Mouse (Mus musculus): Measurements from ENCODE around the gene Nrcam.

Nrcam gene

DNA sequence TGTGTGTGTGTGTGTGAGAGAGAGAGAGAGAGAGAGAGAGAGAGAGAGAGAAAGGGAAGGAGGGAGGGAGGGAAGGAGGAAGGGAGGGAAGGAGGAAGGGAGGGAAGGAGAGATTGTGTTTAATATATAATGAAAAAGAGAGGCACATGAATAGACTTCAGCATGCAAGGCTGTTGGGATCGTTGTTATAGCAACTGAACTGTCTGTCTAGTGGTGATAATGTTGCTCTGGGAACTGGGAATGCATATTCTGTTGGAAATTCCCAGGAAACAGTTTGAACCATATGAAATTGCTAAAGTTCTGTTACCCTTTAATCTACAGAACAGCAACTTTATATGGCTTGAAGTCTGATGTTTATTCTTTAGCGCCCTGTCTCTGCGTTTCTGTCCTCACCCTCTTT, 104.0 kb downstream of the Nrcam start:
- no peak for DNase-seq (ENCODE audit: inconsistent ontology term)

- peak; percentile 72 for DNase-seq (ENCODE audit: inconsistent ontology term)
These were observed 108.6 kb downstream of the Nrcam start for GRCm38 (mm10) chr12:44437046-44437827.

DNA sequence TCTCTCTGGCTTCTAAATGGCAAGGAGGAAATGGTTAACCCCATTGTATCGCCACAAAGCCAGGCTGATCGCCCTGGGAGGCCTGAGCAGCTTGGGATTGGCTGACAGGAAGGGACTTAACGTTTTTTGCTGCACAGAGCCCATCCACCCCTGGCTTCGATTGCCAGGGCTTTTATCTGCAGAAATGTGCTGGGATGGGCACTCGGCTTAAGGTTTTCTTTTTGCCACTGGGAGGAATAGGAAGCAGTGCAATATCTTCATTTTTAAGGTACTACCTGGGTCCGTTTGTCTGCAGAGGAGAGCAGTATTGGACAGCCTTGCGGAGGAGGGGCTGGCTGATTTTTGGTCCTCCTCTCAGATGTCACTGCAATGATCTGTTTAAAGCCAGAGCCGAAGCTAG, 110.2 kb downstream of the Nrcam start:
- DNase-seq (ENCODE audit: inconsistent ontology term) = no peak

DNA sequence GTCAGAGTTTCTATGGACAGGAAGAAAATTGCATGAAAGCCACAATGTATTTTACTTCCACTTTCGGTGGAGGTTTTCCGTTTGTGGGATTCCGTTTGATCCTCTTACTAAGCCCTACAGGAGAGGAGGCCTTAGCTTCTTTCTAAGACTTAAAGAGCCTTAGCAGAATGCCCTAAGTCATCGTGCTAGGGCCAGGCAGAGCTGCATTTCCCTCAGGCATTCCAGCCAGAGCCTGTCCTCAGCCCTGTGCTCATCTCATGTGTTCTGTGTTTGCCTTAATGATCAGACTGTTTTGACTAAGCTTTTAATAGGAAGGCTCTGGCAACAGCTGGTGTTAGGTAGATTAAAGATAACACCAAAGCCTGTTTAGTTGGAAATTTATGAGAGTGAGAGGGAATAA, 111.5 kb downstream of the Nrcam start:
- peak; percentile 36 for DNase-seq (ENCODE audit: inconsistent ontology term)

- no peak for DNase-seq (ENCODE audit: inconsistent ontology term)
These were observed 122.2 kb downstream of the Nrcam start for GRCm38 (mm10) chr12:44450930-44451329.

GRCm38 (mm10) chr12:44451742-44452141, 123.1 kb downstream of the Nrcam start:
- DNase-seq (ENCODE audit: inconsistent ontology term) = no peak

DNA sequence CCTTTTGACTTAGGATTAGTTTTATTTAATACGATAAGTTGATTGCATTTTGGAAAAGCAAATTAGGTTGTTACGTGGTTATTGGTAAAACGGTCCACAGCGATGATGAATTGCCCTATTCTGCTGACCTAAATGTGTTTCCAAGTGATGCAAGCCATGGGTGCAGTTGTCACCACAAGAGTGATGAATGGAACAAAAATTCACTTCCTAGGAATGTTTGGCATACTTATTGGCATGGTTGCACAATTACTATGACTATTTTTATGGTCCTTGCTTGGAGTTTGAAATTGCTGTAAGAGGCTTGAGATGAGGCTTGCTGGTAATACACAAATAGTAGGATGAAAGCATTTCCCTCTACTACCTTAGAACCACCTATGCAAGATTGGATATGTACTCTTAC, 125.1 kb downstream of the Nrcam start:
- DNase-seq (ENCODE audit: inconsistent ontology term) = peak; percentile 82

GRCm38 (mm10) chr12:44457961-44458360, 129.3 kb downstream of the Nrcam start:
- peak; percentile 93 for DNase-seq (ENCODE audit: inconsistent ontology term)

DNA sequence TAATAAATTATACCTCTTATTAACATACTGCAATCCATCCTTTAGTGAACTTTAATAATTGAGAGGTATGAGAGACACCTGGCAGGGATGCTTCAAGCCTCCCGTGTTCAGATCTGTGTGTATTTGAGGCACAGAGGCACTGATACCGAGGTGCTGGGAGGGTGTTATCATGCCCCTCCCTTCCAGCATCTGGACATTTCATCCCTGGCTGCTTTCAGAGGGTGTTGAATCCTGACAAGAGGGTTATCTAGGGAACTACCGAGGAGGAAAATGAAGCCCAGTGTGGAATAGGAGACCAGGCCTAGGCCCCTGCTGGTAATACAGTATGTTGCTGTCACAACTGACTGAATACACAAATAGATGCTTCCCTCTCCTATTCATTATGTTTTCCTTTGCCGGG, 133.8 kb downstream of the Nrcam start:
- no peak for DNase-seq (ENCODE audit: inconsistent ontology term)

DNA sequence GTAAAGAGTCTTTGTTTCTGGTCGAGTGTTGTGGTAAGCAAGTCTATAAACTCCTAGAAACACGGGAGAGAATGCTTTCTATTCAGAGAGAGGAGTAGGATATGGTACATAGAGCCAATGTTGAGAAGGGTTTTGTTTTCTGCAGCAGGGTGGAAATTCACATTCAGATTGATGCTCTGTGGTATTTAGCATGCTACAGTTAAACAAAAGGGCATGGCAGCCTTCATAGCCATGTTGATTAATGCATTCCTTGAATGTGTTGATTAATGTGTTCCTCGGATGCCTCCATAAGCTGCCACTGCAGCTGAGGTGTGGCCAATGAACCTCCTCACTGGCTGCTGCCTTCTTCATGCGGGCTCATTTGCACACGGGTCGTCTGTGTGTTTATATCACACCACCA, 134.3 kb downstream of the Nrcam start:
- peak; percentile 58 for DNase-seq (ENCODE audit: inconsistent ontology term)

- DNase-seq (ENCODE audit: inconsistent ontology term) = no peak
These were observed 142.4 kb downstream of the Nrcam start for GRCm38 (mm10) chr12:44471073-44471472.

GRCm38 (mm10) chr12:44475355-44475754, 146.7 kb downstream of the Nrcam start:
- DNase-seq (ENCODE audit: inconsistent ontology term) = no peak

GRCm38 (mm10) chr12:44479260-44480030, 150.8 kb downstream of the Nrcam start:
- DNase-seq (ENCODE audit: inconsistent ontology term) = peak; percentile 40

DNA sequence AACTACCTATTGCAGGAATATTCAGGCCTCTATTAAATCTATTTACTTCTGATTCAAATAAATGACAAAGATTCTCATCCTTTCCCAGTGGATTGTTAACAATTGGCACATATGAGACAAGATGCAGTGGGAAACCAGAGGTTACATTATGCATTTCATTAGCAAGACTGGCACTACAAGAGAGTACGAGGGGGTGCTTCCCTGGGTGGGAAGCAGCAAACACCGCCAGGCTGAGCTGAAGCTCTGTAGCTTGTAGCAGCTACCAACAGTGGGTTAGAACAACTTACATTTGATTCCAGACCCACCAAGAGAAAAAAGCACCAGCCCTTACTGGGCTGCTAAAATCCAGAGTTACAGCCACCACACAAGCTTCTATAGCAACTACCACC, 151.3 kb downstream of the Nrcam start:
- no peak for DNase-seq (ENCODE audit: inconsistent ontology term)

DNA sequence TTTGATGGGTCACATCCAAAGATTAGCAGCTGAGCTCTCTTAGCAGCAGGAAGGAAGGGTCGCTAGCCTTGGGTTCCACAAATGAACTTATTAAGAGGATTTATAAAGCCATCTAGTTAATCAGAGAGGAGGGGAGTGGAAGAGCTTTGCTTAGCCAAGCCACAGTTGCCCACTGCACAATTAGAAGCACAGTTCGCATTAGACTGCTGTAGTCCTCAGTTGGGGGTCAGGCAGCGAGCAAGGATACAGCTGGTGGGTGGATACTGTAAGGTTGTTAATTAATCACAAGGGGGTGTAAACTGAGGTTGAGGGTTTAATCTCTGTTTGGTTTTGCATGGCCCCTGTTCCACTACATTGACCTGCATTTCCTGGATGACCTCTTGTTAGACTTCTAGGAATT, 152.7 kb downstream of the Nrcam start:
- no peak for DNase-seq (ENCODE audit: inconsistent ontology term)

- DNase-seq (ENCODE audit: inconsistent ontology term) = peak; percentile 54
These were observed 164.2 kb downstream of the Nrcam start for GRCm38 (mm10) chr12:44492759-44493479.

- DNase-seq (ENCODE audit: inconsistent ontology term) = peak; percentile 59
These were observed 169.1 kb downstream of the Nrcam start for GRCm38 (mm10) chr12:44497762-44498161.

GRCm38 (mm10) chr12:44498872-44499271, 170.2 kb downstream of the Nrcam start:
- peak; percentile 60 for DNase-seq (ENCODE audit: inconsistent ontology term)

DNA sequence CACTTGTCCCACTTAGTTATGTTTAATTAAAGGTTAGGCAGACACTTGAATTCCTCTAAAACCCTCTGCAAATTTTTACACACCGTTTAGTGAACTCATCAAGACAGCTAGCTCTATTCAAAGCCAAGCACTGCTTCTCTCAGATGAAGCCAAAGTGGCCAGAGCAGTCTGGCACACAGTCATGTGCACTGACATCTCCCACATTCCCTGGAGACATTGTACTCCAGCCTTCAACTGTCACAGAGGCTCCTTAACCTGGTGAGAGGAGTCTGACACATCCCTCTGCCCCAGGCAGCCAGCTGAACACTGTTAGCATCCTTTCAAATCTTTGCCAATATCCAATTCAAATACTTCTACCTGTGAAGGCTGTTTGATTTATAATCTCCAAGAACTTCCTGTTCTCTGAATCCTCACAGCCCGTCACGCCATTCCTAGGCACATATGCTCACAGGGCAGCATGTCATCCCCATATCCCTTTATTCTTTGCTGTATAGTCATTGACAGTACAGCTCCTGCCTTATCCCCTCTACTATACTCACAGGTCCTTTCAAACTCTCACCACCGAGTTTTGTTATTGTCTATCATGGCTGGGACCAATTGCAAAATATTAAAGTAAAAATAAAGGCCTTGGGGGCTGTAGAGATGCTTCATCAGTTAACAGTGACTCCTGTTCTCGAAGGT, 173.3 kb downstream of the Nrcam start:
- peak; percentile 56 for DNase-seq (ENCODE audit: inconsistent ontology term)

GRCm38 (mm10) chr12:44503737-44504136, 175.1 kb downstream of the Nrcam start:
- DNase-seq (ENCODE audit: inconsistent ontology term) = no peak

DNA sequence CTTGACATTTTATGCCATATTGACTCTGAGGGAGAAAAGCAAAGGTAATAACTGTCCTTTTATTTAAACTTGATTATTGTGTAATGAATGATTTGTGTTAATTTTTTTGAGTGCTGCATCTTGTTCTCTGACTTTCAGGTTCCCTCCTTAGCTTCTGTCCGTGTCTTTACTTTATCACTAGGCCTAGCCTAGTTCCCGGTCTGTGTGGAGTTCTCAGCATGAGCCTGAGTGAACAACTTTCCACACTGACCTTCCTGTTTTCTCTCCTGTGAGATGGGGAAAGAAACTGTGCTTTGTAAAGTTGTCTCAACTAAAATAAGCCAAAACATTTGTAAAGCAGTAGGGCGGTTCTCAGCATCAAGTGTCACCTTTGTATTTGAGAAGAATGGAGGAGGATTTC, 179.9 kb downstream of the Nrcam start:
- DNase-seq (ENCODE audit: inconsistent ontology term) = no peak
